Mouse (Mus musculus): ENCODE results near the gene Lce1k. TPM values are rescaled to one million over a fixed set of nuclear protein-coding genes. Genes with fewer than 3 reads are reported as not detected.
"Not testable (repeated sequence)": the region's sequence is repeated elsewhere in the genome, so short reads cannot be mapped to it uniquely, and the experiment has no call there.

Lce1k gene
- not detected in 2 replicates for total RNA-seq (2017)

- ATAC-seq (replicated peaks; ENCODE audit: low read depth, poor library complexity, severe bottlenecking): no peak
Measured at GRCm38 (mm10) chr3:92807791-92808190, at the start of gene Lce1k. Gene Lce1k, minus strand, starts transcription at chr3:92807891.

DNA sequence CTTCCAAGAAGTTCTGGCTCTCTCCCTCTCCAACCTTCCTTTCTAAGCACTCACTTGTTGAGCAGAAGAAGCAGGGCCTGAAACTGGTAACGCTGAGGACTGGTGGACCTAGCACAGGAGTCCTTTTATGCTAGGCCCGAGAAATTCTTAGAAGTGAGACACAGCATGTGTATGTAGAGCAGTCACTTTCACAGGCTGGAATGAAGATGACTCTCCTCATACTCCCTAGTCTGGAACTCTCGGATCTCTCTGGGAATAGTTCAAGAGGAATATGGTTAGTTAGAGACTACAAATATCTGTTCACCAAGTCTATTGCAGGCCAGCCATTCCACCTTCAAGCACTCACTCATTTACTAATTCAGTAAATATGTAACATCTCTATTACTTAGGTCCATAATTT is 43.5 kb upstream of the Lce1k start, which contains the start of gene Lce1l:
Gene Lce1l (minus strand): TSS at position 101 of the 400 bp plus-strand sequence.
- no peak for ATAC-seq (replicated peaks; ENCODE audit: low read depth, poor library complexity, severe bottlenecking)

GRCm38 (mm10) chr3:92827108-92827507 is 19.4 kb upstream of the Lce1k start, which contains the start of gene Kprp:
Gene Kprp, minus strand, starts transcription at chr3:92827247.
- ATAC-seq (replicated peaks; ENCODE audit: low read depth, poor library complexity, severe bottlenecking): no peak

GRCm38 (mm10) chr3:92825808-92826207 is 18.1 kb upstream of the Lce1k start:
- no peak for ATAC-seq (replicated peaks; ENCODE audit: low read depth, poor library complexity, severe bottlenecking)

DNA sequence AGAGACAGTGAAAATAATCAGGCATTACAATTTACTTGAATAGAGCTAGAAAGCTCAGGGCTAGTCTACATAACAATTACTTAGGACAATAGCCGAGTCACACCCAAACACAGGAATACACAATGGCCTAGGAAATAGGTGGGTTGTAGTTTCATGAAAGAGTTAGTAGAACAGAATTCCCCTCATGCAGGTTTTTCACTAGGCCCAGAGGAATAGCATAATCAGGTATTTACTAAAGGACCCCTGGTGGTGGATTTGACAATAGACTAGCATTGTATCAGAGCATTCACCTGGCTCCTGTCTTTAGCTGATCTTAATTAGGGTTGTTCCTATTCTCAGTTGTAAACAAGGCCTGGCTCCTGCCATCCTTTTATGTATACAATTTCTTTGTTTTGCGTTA is 8.3 kb upstream of the Lce1k start:
- not testable (repeated sequence) for ATAC-seq (replicated peaks; ENCODE audit: low read depth, poor library complexity, severe bottlenecking)

DNA sequence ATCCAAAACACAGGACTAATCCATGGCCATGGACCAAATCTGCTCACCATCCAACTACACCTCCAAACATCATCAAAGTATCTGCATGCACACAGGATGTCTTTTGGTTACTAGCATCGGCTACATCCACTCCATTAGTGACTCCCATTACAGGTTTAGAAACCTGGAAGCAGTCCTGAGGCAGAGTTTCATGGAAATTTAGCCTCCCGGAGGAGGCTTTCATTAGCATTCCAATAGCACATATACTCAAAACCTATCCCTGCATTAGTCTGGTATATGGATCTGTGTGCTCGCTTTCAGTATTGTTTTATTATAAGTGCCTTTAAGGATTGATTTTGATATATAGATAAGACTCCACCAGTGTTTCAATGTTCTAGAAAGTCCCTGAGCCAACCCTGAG is 7.9 kb upstream of the Lce1k start:
- ATAC-seq (replicated peaks; ENCODE audit: low read depth, poor library complexity, severe bottlenecking): no peak

- no peak for ATAC-seq (replicated peaks; ENCODE audit: low read depth, poor library complexity, severe bottlenecking)
Measured at GRCm38 (mm10) chr3:92790414-92790813, 17.3 kb downstream of the Lce1k start, which contains the start of gene Lce1j. Gene Lce1j, minus strand, starts transcription at chr3:92790514.

GRCm38 (mm10) chr3:92778799-92779198 is 28.9 kb downstream of the Lce1k start, which contains the start of gene Lce1i:
Gene Lce1i, minus strand, starts transcription at chr3:92778899.
- no peak for ATAC-seq (replicated peaks; ENCODE audit: low read depth, poor library complexity, severe bottlenecking)

- ATAC-seq (replicated peaks; ENCODE audit: low read depth, poor library complexity, severe bottlenecking): no peak
Measured at GRCm38 (mm10) chr3:92771573-92771972, 36.1 kb downstream of the Lce1k start.

DNA sequence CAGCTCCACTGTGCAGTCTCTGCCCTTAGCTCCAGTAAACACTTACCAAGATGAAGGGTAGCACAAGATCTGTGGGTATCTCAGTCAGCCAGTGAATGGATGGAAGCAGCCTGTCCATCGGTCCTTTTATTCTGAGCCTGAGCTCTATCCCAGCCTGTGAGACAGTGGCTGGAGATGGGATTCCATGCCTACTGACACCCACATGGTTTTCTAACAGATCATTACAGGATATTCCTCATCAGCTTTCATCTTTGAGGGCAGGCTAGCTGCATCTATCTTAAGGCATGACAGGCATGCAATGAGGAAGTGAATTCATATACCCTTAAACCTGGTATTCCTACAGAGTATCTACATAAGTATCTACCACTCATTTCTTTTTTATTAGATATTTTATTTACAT is 42.7 kb downstream of the Lce1k start, which contains the start of gene Lce1h:
Gene Lce1h (minus strand): TSS at position 101 of the 400 bp plus-strand sequence.
- no peak for ATAC-seq (replicated peaks; ENCODE audit: low read depth, poor library complexity, severe bottlenecking)

Other genes with a start within 250 kb of the Lce1k start
- gene Ivl, start 234.2 kb downstream of the Lce1k start, total RNA-seq (2017): not detected in 2 replicates
- gene Smcp, start 218.9 kb downstream of the Lce1k start, total RNA-seq (2017): not detected in 2 replicates
- gene 2210017I01Rik, start 200.4 kb downstream of the Lce1k start, total RNA-seq (2017): not detected in 2 replicates
- gene Lce6a, start 186.2 kb downstream of the Lce1k start, total RNA-seq (2017): not detected in 2 replicates
- not detected in 2 replicates for gene Lce1a1, start 159.6 kb downstream of the Lce1k start, total RNA-seq (2017)
- gene Lce1b, start 151.0 kb downstream of the Lce1k start, total RNA-seq (2017): not detected in 2 replicates
- not detected in 2 replicates for gene Lce1a2, start 137.6 kb downstream of the Lce1k start, total RNA-seq (2017)
- gene Lce1c, start 128.6 kb downstream of the Lce1k start, total RNA-seq (2017): not detected in 2 replicates
- not detected in 2 replicates for gene Lce1d, start 120.7 kb downstream of the Lce1k start, total RNA-seq (2017)
- gene Lce1e, start 98.8 kb downstream of the Lce1k start, total RNA-seq (2017): not detected in 2 replicates
- not detected in 2 replicates for gene Lce1f, start 87.5 kb downstream of the Lce1k start, total RNA-seq (2017)
- not detected in 2 replicates for gene Gm38119, start 68.8 kb downstream of the Lce1k start, total RNA-seq (2017)
- not detected in 2 replicates for gene Lce1g, start 55.6 kb downstream of the Lce1k start, total RNA-seq (2017)
- not detected in 2 replicates for gene Lce1h, start 42.8 kb downstream of the Lce1k start, total RNA-seq (2017)
- not detected in 2 replicates for gene Lce1i, start 29.0 kb downstream of the Lce1k start, total RNA-seq (2017)
- not detected in 2 replicates for gene Lce1j, start 17.4 kb downstream of the Lce1k start, total RNA-seq (2017)
- not detected in 2 replicates for gene Kprp, start 19.4 kb upstream of the Lce1k start, total RNA-seq (2017)
- not detected in 2 replicates for gene Lce1l, start 43.4 kb upstream of the Lce1k start, total RNA-seq (2017)
- not detected in 2 replicates for gene 2310050C09Rik, start 62.3 kb upstream of the Lce1k start, total RNA-seq (2017)
- gene Lce3a, start 118.3 kb upstream of the Lce1k start, total RNA-seq (2017): not detected in 2 replicates
- gene Lce3b, start 125.1 kb upstream of the Lce1k start, total RNA-seq (2017): not detected in 2 replicates
- not detected in 2 replicates for gene Lce3c, start 136.6 kb upstream of the Lce1k start, total RNA-seq (2017)
- not detected in 2 replicates for gene Lce3d, start 149.5 kb upstream of the Lce1k start, total RNA-seq (2017)
- not detected in 2 replicates for gene Lce3e, start 159.2 kb upstream of the Lce1k start, total RNA-seq (2017)
- not detected in 2 replicates for gene Lce3f, start 184.3 kb upstream of the Lce1k start, total RNA-seq (2017)
- gene Crct1, start 207.8 kb upstream of the Lce1k start, total RNA-seq (2017): not detected in 2 replicates
- not detected in 2 replicates for gene Lce1m, start 211.2 kb upstream of the Lce1k start, total RNA-seq (2017)

Data from common myeloid progenitor, adult 5-6 weeks (primary cell).